Mouse (Mus musculus) E14TG2a.4 (cell line): ENCODE measurements at regions not wholly inside any gene's neighbourhood (a gene's known extent, or its start where the extent isn't known, plus 50 kb on each side); places are given as distances from the start of the nearest gene placed in this dataset.

ENCODE experiments used
- CTCF ChIP-seq: conservative IDR thresholded peaks from 2 replicates; pipeline ENCODE4 v1.5.1; 2014; ENCODE audit warnings: low read length
- NANOG ChIP-seq: IDR thresholded peaks from 2 replicates; pipeline ENCODE4 v1.6.1; 2014; ENCODE audit warnings: borderline replicate concordance, low read length, mixed read lengths
- POU5F1 ChIP-seq: IDR thresholded peaks from 2 replicates; pipeline ENCODE4 v1.6.1; 2014; ENCODE audit warnings: low read length, borderline replicate concordance

DNA sequence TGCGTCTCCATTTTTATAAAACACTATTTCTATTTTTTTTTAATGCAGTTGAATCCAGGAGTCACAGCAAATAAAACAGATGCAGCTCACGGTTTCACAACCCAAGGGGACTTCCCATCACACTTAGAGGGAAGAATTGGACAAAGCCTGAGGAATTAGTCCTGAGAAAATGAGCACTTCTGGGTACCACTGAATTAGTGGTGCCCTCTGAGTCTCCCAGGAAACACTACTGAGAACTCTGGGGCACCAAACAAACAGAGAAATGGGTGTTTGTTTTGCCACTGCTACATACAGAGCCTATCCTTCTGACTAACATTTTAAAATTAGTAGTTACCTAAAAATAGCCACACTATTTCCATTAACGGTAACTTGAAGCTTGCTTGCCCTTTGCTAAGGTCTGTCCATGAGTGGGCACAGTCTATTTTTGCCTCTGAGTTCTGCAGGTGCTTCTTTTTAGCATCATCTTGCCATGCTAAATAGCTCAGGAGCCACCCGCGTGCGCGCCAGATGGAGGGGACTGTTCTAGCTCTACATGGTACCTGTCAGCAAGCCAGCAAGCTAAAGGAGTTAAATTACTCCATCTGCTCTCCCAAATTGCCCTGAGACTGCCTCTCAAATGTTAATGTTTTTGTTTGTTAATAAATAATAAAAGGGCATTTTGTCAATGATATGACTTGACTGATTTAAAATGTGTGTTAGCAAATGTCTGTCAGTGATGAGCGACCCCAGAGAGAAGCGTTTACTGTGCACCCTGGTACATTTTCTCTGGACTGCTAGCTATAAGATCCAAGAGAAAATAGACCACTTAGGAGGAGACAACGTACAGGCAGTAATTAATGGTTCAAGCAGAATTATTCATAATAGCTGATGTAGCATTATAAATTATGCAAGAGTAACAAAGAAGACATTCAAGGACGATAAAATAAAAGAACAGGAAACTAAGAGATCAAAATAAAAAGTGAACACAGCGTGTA lies 141.3 kb downstream of the Tas2r134 start:
- TF ChIP-seq CTCF, result no peak
- TF ChIP-seq POU5F1, result no peak
- TF ChIP-seq NANOG, result no peak
